Mouse (Mus musculus) neural tube, embryonic 13.5 days (tissue): ENCODE data around the gene Usp44. TPM values are rescaled to one million over a fixed set of nuclear protein-coding genes. Genes with fewer than 3 reads are reported as not detected.

Source experiments
- ATAC-seq: fragments of 200-750 bp; cut with Nextera tagmentation; 2 replicates; pipeline ENCODE4 v1.8.0; 2017; ENCODE audit warnings: low read depth, mild to moderate bottlenecking, moderate TSS enrichment, moderate library complexity
- H3K27ac ChIP-seq: fragments of 300-500 bp; sonication (generic); replicated peaks from 2 replicates; pipeline ENCODE4 v1.5.1; 2015; ENCODE audit warnings: moderate library complexity, mild to moderate bottlenecking, inconsistent platforms
- H3K27me3 ChIP-seq: fragments of 300-500 bp; sonication (generic); 2 replicates; pipeline ENCODE4 v1.6.1; 2015; ENCODE audit warnings: mild to moderate bottlenecking, inconsistent platforms
- H3K36me3 ChIP-seq: fragments of 300-500 bp; sonication (generic); 2 replicates; pipeline ENCODE4 v1.6.1; 2015; ENCODE audit warnings: mild to moderate bottlenecking, inconsistent platforms
- H3K4me1 ChIP-seq: fragments of 300-500 bp; sonication (generic); replicated peaks from 2 replicates; pipeline ENCODE4 v1.6.1; 2015; ENCODE audit warnings: inconsistent platforms
- H3K4me2 ChIP-seq: fragments of 300-500 bp; sonication (generic); 2 replicates; pipeline ENCODE4 v1.6.1; 2015; ENCODE audit warnings: inconsistent platforms, mild to moderate bottlenecking, moderate library complexity
- H3K4me3 ChIP-seq: fragments of 300-500 bp; sonication (generic); 2 replicates; pipeline ENCODE4 v1.5.1; 2015; ENCODE audit warnings: mild to moderate bottlenecking, inconsistent platforms
- H3K9ac ChIP-seq: fragments of 300-500 bp; sonication (generic); 2 replicates; pipeline ENCODE4 v1.6.1; 2015; ENCODE audit warnings: moderate library complexity, mild to moderate bottlenecking, inconsistent platforms
- H3K9me3 ChIP-seq: fragments of 300-500 bp; sonication (generic); 2 replicates; pipeline ENCODE4 v1.6.1; 2016; ENCODE audit warnings: inconsistent platforms
- WGBS: fragments of 180-500 bp; shearing (Covaris S2); methylation state at CpG from one replicate; pipeline ENCODE4 v1.1.7; 2015; 5-methylcytosine and 5-hydroxymethylcytosine counted together
- polyA plus RNA-seq: library from polyadenylated mRNA; unstranded; fragments of >200 nt; fragmentation: Nextera tagmentation; extraction: Ambion mirVana; gene quantifications from 2 replicates; pipeline ENCODE4 v1.2.1, GENCODE M21; 2015

Usp44 gene
- polyA plus RNA-seq, 1 experiment from 2014 or later: 0.54 TPM

- no peak overlapping the region for H3K27ac ChIP-seq
- H3K36me3 ChIP-seq: peaks cover 87% of the 10 kb centered on the region
- H3K4me1 ChIP-seq: no peaks in the 10 kb centered on the region
- no peaks in the 10 kb centered on the region for H3K27me3 ChIP-seq
- no peak overlapping the region for H3K4me2 ChIP-seq
- WGBS: 93% methylated on average over 7 of the region's 7 CpGs
- ATAC-seq: no peak
- H3K9me3 ChIP-seq: no peaks in the 10 kb centered on the region
- H3K4me3 ChIP-seq: no peak overlapping the region
- H3K9ac ChIP-seq: no peak overlapping the region
Measured at GRCm38 (mm10) chr10:93868401-93868800, 37.0 kb downstream of the Usp44 start.

GRCm38 (mm10) chr10:93868886-93869285, 37.5 kb downstream of the Usp44 start:
- Histone ChIP-seq H3K9ac (no peak overlapping the region), H3K27me3 (no peaks in the 10 kb centered on the region), H3K27ac (no peak overlapping the region), H3K4me3 (no peak overlapping the region), H3K4me2 (no peak overlapping the region), H3K4me1 (no peaks in the 10 kb centered on the region), H3K9me3 (no peaks in the 10 kb centered on the region), H3K36me3 (peaks cover 90% of the 10 kb centered on the region)
- WGBS: 93% methylated on average over 4 of the region's 4 CpGs
- ATAC-seq: no peak

GRCm38 (mm10) chr10:93876772-93877171, 45.4 kb downstream of the Usp44 start:
- Histone ChIP-seq H3K4me1 (no peaks in the 10 kb centered on the region), H3K4me3 (no peak overlapping the region), H3K27ac (no peak overlapping the region), H3K9me3 (no peaks in the 10 kb centered on the region), H3K27me3 (no peaks in the 10 kb centered on the region), H3K36me3 (peaks cover 60% of the 10 kb centered on the region), H3K9ac (no peak overlapping the region), H3K4me2 (no peak overlapping the region)
- no peak for ATAC-seq
- 97% methylated on average over 1 of the region's 1 CpGs for WGBS

GRCm38 (mm10) chr10:93878732-93879131, 47.4 kb downstream of the Usp44 start:
- Histone ChIP-seq H3K4me1 (no peaks in the 10 kb centered on the region), H3K27me3 (no peaks in the 10 kb centered on the region), H3K36me3 (peaks cover 54% of the 10 kb centered on the region), H3K4me3 (no peak overlapping the region), H3K9ac (no peak overlapping the region), H3K27ac (no peak overlapping the region), H3K9me3 (no peaks in the 10 kb centered on the region), H3K4me2 (no peak overlapping the region)
- no peak for ATAC-seq
- WGBS: 96% methylated on average over 4 of the region's 4 CpGs

GRCm38 (mm10) chr10:93881918-93882317, 50.6 kb downstream of the Usp44 start:
- no peaks in the 10 kb centered on the region for H3K27me3 ChIP-seq
- ATAC-seq: no peak
- no peaks in the 10 kb centered on the region for H3K9me3 ChIP-seq
- no peak overlapping the region for H3K27ac ChIP-seq
- peaks cover 62% of the 10 kb centered on the region for H3K36me3 ChIP-seq
- H3K4me3 ChIP-seq: no peak overlapping the region
- H3K9ac ChIP-seq: no peak overlapping the region
- no peak overlapping the region for H3K4me2 ChIP-seq
- no peaks in the 10 kb centered on the region for H3K4me1 ChIP-seq

- WGBS: 81% methylated on average over 8 of the region's 8 CpGs
- no peak overlapping the region for H3K4me3 ChIP-seq
- peaks cover 61% of the 10 kb centered on the region for H3K36me3 ChIP-seq
- no peaks in the 10 kb centered on the region for H3K27me3 ChIP-seq
- no peak overlapping the region for H3K27ac ChIP-seq
- no peak overlapping the region for H3K4me2 ChIP-seq
- no peaks in the 10 kb centered on the region for H3K9me3 ChIP-seq
- no peak for ATAC-seq
- H3K4me1 ChIP-seq: peaks cover 4% of the 10 kb centered on the region
- no peak overlapping the region for H3K9ac ChIP-seq
Measured at GRCm38 (mm10) chr10:93882738-93883364, 51.5 kb downstream of the Usp44 start.

GRCm38 (mm10) chr10:93885839-93886477, 54.6 kb downstream of the Usp44 start:
- H3K4me1 ChIP-seq: peaks cover 20% of the 10 kb centered on the region
- 95% methylated on average over 14 of the region's 14 CpGs for WGBS
- H3K27ac ChIP-seq: no peak overlapping the region
- no peak overlapping the region for H3K4me2 ChIP-seq
- H3K9me3 ChIP-seq: no peaks in the 10 kb centered on the region
- H3K36me3 ChIP-seq: peaks cover 39% of the 10 kb centered on the region
- no peak overlapping the region for H3K4me3 ChIP-seq
- H3K27me3 ChIP-seq: no peaks in the 10 kb centered on the region
- no peak overlapping the region for H3K9ac ChIP-seq
- ATAC-seq: no peak

GRCm38 (mm10) chr10:93888590-93888934, 57.2 kb downstream of the Usp44 start:
- 21% methylated on average over 10 of the region's 10 CpGs for WGBS
- no peaks in the 10 kb centered on the region for H3K27me3 ChIP-seq
- H3K4me1 ChIP-seq: peaks cover 20% of the 10 kb centered on the region
- no peaks in the 10 kb centered on the region for H3K9me3 ChIP-seq
- peaks cover 29% of the 10 kb centered on the region for H3K36me3 ChIP-seq
- H3K9ac ChIP-seq: peak overlapping the region; percentile 98
- peak overlapping the region; percentile 98 for H3K4me3 ChIP-seq
- peak overlapping the region; percentile 94 for H3K27ac ChIP-seq
- H3K4me2 ChIP-seq: peak overlapping the region; percentile 93
- ATAC-seq: no peak

- Histone ChIP-seq H3K27ac (peak overlapping the region; percentile 94), H3K4me2 (peak overlapping the region; percentile 93), H3K27me3 (no peaks in the 10 kb centered on the region), H3K9ac (peak overlapping the region; percentile 98), H3K4me3 (peak overlapping the region; percentile 98), H3K4me1 (peaks cover 20% of the 10 kb centered on the region), H3K36me3 (peaks cover 25% of the 10 kb centered on the region), H3K9me3 (no peaks in the 10 kb centered on the region)
- peak; percentile 79 for ATAC-seq
- under 1% methylated on average over 38 of the region's 38 CpGs for WGBS
Measured at GRCm38 (mm10) chr10:93888935-93889578, 57.7 kb downstream of the Usp44 start.

GRCm38 (mm10) chr10:93889579-93889950, 58.2 kb downstream of the Usp44 start:
- peak; percentile 100 for ATAC-seq
- H3K4me3 ChIP-seq: peak overlapping the region; percentile 98
- peaks cover 20% of the 10 kb centered on the region for H3K4me1 ChIP-seq
- peak overlapping the region; percentile 98 for H3K9ac ChIP-seq
- WGBS: under 1% methylated on average over 29 of the region's 30 CpGs
- H3K27me3 ChIP-seq: no peaks in the 10 kb centered on the region
- H3K9me3 ChIP-seq: no peaks in the 10 kb centered on the region
- H3K36me3 ChIP-seq: peaks cover 24% of the 10 kb centered on the region
- H3K4me2 ChIP-seq: peak overlapping the region; percentile 93
- H3K27ac ChIP-seq: peak overlapping the region; percentile 94

- H3K9me3 ChIP-seq: no peaks in the 10 kb centered on the region
- H3K27ac ChIP-seq: peak overlapping the region; percentile 94
- no peaks in the 10 kb centered on the region for H3K27me3 ChIP-seq
- peaks cover 19% of the 10 kb centered on the region for H3K36me3 ChIP-seq
- peaks cover 20% of the 10 kb centered on the region for H3K4me1 ChIP-seq
- peak overlapping the region; percentile 93 for H3K4me2 ChIP-seq
- H3K4me3 ChIP-seq: peak overlapping the region; percentile 98
- H3K9ac ChIP-seq: peak overlapping the region; percentile 98
- ATAC-seq: peak; percentile 24; the same call in 1 of the 2 replicates
- 1% methylated on average over 22 of the region's 22 CpGs for WGBS
Measured at GRCm38 (mm10) chr10:93889976-93890375, 58.6 kb downstream of the Usp44 start.

- H3K4me2 ChIP-seq: peak overlapping the region; percentile 93
- 77% methylated on average over 4 of the region's 4 CpGs for WGBS
- H3K9ac ChIP-seq: peak overlapping the region; percentile 98
- peaks cover 20% of the 10 kb centered on the region for H3K4me1 ChIP-seq
- H3K36me3 ChIP-seq: peaks cover 14% of the 10 kb centered on the region
- peak overlapping the region; percentile 98 for H3K4me3 ChIP-seq
- H3K27ac ChIP-seq: no peak overlapping the region
- ATAC-seq: no peak
- H3K27me3 ChIP-seq: no peaks in the 10 kb centered on the region
- H3K9me3 ChIP-seq: no peaks in the 10 kb centered on the region
Measured at GRCm38 (mm10) chr10:93890565-93890964, 59.2 kb downstream of the Usp44 start.
